Mouse (Mus musculus) Muller cell, postnatal 12 days (primary cell): ENCODE measurements around the gene Scgb2b20.
"Not testable (repeated sequence)": the region's sequence is repeated elsewhere in the genome, so short reads cannot be mapped to it uniquely, and the experiment has no call there.

ENCODE experiments used
- DNase-seq: peaks from one replicate; pipeline ENCODE4 v3.0.0-alpha.2; 2015; ENCODE audit errors: inconsistent ontology term

Gene Scgb2b20

GRCm38 (mm10) chr7:33366222-33366621 is at the start of gene Scgb2b20:
Scgb2b20 (minus strand) TSS chr7:33366322.
- DNase-seq, result not testable (repeated sequence)

DNA sequence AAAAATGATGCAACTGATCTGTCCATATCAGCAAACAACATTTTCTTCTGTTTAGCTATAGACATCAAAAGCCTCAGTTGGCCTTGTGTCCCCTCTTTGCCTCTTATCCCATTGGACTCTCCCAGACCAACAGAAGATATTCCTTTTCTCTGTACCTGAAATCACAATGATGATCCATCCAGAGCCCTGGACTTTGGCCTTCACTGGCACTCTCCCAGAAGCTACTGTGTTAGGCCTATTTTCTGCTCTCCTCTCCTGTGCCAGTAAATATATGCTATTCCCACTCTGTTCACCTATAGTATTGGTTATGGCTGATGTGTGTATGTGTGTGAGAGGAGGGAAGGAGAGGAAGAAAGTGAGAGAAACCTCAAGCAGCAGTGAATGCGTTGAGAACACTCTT is 43.6 kb upstream of the Scgb2b20 start:
- DNase-seq, result not testable (repeated sequence)

- DNase-seq, result no peak
Observed at GRCm38 (mm10) chr7:33401650-33402049, 35.5 kb upstream of the Scgb2b20 start.

GRCm38 (mm10) chr7:33399749-33400148 is 33.6 kb upstream of the Scgb2b20 start:
- DNase-seq, result not testable (repeated sequence)

DNA sequence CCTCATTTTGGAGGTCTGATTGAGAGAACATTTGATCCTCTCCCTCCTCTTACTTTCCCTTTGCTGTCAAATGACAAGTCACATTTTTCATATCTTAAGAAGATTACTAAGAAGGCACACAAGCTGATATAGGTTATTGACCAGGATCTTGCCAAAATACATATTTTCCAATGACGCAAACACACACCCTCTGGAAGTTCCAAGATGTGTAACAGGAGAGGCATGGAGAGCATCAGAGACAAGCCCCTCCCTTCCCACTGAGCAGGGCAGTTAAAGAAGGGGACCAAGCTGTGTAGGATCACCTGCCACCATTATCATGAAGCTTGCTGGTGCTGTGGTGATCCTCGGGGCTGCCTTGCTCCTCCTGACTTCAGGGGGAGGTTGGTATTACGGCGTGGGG is 6.8 kb upstream of the Scgb2b20 start, which contains the start of gene Scgb1b20:
Scgb1b20 (plus strand) TSS at position 301 of the 400 bp plus-strand sequence.
- DNase-seq, result not testable (repeated sequence)
